Mouse (Mus musculus): ENCODE measurements around the gene Igsf8. TPM values are rescaled to one million over a fixed set of nuclear protein-coding genes. Genes with fewer than 3 reads are reported as not detected.
"Not testable (repeated sequence)": the region's sequence is repeated elsewhere in the genome, so short reads cannot be mapped to it uniquely, and the experiment has no call there.

Igsf8 gene
- total RNA-seq (2021) = 10 to 100 TPM; 13.8 to 16.3 TPM
- long read RNA-seq, experiment 1, transcript Igsf8-201 (7 exons, 2,278 nt) = major isoform, 29 of 51 reads
- long read RNA-seq, experiment 1, partial matches to known transcripts = 4 of 51 reads
- long read RNA-seq, experiment 1, other reads (novel, unspliced or antisense) = 18 of 51 reads
- long read RNA-seq, experiment 2, transcript Igsf8-201 (7 exons, 2,278 nt) = major isoform, 18 of 39 reads
- long read RNA-seq, experiment 2, partial matches to known transcripts = 4 of 39 reads
- long read RNA-seq, experiment 2, other reads (novel, unspliced or antisense) = 17 of 39 reads

- DNase-seq = no peak
- intact Hi-C loops (cut with DNase I) = no loop called here
Measured at GRCm38 (mm10) chr1:172261477-172262078, at the start of gene Igsf8. Gene Igsf8 (plus strand): TSS chr1:172261641.

- intact Hi-C loops (cut with DNase I) = loop anchor here (10.0 kb wide), 1 partner anchor 92 kb away; no protein-coding TSS in a partner anchor
Measured at GRCm38 (mm10) chr1:172212776-172213175, 48.7 kb upstream of the Igsf8 start.

GRCm38 (mm10) chr1:172213771-172214170 is 47.7 kb upstream of the Igsf8 start:
- intact Hi-C loops (cut with DNase I) = loop anchor here (10.0 kb wide), 1 partner anchor 91 kb away; no protein-coding TSS in a partner anchor
- no peak for DNase-seq

More at GRCm38 (mm10) chr1:172212776-172213175, 48.7 kb upstream of the Igsf8 start:
- DNase-seq = no peak

GRCm38 (mm10) chr1:172214748-172215147 is 46.7 kb upstream of the Igsf8 start:
- peak; percentile 67 to 81 for DNase-seq
- intact Hi-C loops (cut with DNase I) = loop anchor here (5.0 to 10.0 kb wide), 2 partner anchors 52 to 90 kb away; no protein-coding TSS in a partner anchor

DNA sequence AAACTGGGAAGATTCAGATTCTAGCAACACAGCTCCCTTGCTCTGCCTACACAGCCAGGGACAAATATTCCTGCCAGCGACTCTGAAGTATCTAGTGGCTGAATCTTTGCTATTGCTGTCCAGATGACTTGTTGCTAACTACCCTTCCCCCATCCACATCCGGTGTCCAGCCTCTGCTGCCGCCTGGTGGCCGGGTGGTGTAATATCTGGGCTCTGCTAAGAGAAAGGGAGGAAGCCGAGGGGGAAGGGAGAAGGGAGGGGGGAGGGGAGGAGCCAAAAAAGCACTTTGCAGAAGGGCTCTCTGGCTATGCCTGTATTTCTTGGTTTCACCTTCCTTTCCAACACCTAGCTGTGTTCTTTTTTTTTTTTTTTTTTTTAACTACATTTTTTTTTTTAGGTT is 44.3 kb upstream of the Igsf8 start:
- intact Hi-C loops (cut with DNase I) = loop anchor here (5.0 to 10.0 kb wide), 2 partner anchors 55 to 88 kb away; no protein-coding TSS in a partner anchor
- DNase-seq = peak; percentile 97 to 98

DNA sequence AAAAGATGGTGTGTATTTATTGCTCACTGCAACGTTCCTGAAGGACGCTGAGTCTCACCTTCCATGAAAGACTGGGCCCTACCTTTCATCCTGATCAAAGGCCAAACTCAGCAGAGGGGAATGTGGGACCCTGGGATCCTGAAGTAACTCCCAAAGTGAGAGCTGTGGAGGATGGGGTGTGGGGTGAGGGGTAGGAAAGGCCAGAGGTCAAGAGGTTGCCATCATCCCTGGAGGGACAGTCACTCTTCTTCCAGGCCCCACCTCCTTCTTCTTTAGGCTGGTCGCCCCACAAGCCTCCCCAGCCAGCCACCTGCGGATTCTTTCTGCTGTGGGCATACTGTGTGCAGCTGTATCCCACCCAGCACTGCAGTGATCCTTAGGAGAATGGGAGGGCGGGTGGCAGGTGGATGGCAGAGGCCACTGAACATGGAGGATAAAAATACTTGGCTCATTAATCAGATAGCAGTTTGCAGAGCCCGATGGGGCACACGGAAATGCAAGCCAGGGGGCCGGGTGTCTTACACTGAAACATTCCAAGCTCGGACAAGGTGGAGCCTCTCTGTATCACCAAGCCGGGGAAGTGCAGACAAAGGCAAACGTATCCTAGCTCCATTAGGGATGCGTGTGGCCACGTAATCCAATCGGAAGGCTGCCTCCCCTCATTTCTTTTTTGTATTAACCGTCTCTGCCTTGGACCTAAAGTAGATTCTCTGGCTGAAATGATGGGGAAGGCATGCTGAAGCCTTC is 43.1 kb upstream of the Igsf8 start:
- intact Hi-C loops (cut with DNase I) = loop anchor here (5.0 to 10.0 kb wide), 2 partner anchors 56 to 86 kb away; no protein-coding TSS in a partner anchor
- DNase-seq = no peak

GRCm38 (mm10) chr1:172219451-172220406 is 41.7 kb upstream of the Igsf8 start, which contains the start of gene Casq1:
Gene Casq1 (minus strand): TSS chr1:172219868.
- DNase-seq = no peak
- intact Hi-C loops (cut with DNase I) = loop anchor here (5.0 to 10.0 kb wide), 2 partner anchors 57 to 85 kb away; no protein-coding TSS in a partner anchor

DNA sequence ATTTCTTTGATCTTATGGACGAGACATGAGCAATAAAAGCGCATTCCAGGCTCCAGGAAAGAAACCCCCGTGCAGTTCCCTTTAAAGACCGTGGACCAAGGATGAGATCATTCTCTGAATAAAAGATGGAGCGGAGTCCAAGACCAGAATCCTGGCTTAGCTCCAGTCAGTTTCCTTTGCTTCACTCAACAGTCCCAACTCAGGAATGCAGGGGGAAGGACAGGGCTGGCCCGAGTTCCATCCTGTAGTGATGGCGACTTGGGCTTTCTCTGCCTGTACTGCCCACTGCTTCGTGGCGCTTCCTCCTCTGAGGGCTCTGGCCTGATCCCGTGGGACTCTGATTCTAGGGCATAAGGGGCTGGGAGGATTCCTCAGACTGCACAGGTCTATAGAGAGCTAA is 41.0 kb upstream of the Igsf8 start:
- peak; percentile 73 to 84 for DNase-seq
- intact Hi-C loops (cut with DNase I) = no loop called here

DNA sequence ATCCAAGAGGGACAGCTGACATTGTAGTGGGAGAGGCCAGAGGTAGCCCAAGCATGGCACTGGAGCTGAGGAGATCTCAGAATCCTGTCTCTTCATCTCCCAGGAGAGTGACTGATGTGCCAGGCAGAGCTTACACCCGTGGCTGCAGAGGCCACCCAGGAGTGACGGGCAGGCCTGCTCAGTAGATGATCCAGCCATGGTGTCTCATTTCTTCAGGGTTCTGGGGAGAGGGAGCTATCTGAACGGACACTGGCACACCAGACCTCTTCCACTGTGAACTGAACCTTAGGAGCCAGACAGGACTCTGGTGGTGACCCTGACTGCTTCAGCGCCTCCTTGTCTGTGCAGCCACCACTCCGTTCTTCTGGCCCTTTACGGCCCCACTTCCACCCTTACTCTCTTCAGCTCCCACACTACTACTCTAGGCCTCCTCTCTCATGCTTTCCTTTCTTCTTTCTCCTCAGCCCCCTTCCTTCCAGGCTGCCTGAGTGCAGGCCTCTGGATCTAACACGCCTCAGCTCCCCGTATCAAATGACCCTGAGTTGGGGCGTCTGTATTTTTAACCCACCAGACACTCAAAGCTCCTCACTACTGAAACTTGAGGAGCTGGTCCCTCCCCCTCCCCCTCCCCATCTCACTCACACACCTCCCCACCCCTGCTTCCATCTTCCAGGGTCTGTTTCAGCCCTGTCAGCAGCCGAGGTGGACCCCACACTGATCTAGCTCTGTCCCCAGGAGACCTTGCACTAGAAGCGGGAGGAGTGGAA is 40.0 kb upstream of the Igsf8 start:
- intact Hi-C loops (cut with DNase I) = no loop called here
- no peak for DNase-seq

- intact Hi-C loops (cut with DNase I) = no loop called here
- no peak for DNase-seq
Measured at GRCm38 (mm10) chr1:172228209-172228608, 33.2 kb upstream of the Igsf8 start.

- DNase-seq = no peak
- intact Hi-C loops (cut with DNase I) = no loop called here
Measured at GRCm38 (mm10) chr1:172229215-172229614, 32.2 kb upstream of the Igsf8 start.

DNA sequence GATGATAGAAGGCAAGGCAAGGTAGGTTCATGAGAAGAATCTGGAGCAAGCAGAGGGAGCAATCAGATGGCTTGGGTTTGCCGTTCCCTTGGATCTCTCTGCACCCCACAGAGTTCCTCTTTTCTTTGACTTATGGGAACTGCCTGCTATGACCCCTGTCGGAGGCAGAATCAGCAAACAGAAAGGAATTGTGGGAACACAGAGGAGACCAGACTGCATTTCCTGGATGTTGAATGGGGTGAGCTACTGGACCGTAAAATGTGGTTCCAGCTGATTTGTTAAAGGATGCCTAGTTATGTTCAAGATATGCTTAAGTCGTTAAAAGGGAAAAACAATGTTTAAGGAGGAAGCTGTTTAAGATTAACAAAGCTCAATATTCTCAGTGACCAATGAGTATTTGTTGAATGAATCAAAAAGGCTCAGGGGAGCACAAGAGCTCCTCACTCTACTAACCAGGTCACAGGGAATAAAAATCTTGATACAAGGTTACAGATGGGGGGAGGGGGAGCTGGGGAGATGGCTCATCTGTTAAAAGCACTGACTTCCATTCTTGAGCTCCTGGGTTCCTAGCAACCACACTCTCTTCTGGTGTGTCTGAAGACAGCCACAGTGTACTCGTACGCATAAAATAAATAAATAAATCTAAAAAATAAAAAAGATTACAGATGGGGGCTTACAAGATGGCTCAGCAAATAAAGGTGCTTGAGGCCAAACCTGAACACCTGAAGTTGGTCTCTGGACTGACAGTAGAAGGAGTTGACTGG is 20.3 kb upstream of the Igsf8 start:
- intact Hi-C loops (cut with DNase I) = no loop called here
- no peak for DNase-seq

DNA sequence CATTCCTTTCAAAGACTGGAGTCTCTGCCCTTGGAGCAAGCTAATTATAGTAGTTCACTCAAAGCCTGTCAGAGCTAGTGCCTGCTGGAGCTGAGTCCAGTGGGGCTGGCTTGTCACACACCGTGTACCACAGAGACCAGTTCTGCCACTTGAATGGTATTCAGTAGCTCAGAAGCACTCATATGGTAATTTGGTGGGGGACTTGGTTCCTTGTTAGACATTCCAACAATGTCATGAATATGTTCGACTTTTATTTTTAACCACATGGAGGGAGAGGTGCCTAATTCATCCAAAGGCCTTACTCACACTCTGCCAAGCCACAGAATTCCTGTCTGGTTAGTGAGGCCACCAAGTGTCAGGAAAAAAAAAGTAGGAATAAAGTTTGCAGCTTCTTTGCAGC is 19.0 kb upstream of the Igsf8 start:
- peak in 1 of 2 experiments; percentile 46 for DNase-seq
- intact Hi-C loops (cut with DNase I) = loop anchor here (2.0 kb wide), 1 partner anchor 18 kb away; no protein-coding TSS in a partner anchor

DNA sequence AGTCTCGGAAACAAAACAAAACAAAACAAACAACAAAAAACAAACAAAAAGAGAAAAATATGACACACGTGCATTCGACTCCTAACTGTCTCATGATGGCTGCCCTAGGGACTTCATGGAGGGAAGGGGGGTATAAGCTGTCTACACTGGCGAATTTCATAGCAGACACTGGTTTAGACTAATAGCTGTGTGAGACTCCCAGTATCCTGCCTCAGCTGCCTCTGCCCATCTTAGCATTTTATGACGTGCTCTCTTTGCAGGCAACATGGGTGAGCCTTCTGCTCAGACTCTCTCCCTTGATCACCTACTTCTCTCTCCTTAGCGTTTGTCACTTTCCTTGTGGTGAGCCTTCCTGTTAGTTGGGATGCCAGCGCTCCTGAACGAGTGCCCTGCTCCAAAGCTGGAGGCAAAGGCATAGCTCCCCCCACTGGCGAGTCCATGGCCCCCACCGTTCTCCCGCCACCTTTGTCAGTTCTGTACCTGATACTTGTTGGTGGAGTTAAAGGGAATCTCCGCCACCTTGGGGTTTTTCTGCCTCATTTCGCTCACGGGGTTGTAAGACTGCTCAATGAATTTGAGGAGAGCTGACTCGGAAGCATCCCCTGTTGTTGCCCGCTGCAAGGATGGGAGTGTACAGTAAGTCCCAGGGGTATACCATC is 17.8 kb upstream of the Igsf8 start:
- intact Hi-C loops (cut with DNase I) = loop anchor here (2.0 kb wide), 1 partner anchor 19 kb away; no protein-coding TSS in a partner anchor
- DNase-seq = peak; percentile 38 to 59

GRCm38 (mm10) chr1:172244645-172245044 is 16.8 kb upstream of the Igsf8 start:
- intact Hi-C loops (cut with DNase I) = loop anchor here (5.0 kb wide), 1 partner anchor 82 kb away; no protein-coding TSS in a partner anchor

GRCm38 (mm10) chr1:172247216-172247615 is 14.2 kb upstream of the Igsf8 start:
- DNase-seq = no peak
- intact Hi-C loops (cut with DNase I) = loop anchor here (5.0 kb wide), 1 partner anchor 85 kb away; no protein-coding TSS in a partner anchor

More at GRCm38 (mm10) chr1:172244645-172245044, 16.8 kb upstream of the Igsf8 start:
- not testable (repeated sequence) for DNase-seq

- DNase-seq = peak; percentile 39 to 63
Measured at GRCm38 (mm10) chr1:172247679-172248078, 13.8 kb upstream of the Igsf8 start.

More at GRCm38 (mm10) chr1:172247679-172248078, 13.8 kb upstream of the Igsf8 start:
- intact Hi-C loops (cut with DNase I) = loop anchor here (5.0 kb wide), 1 partner anchor 85 kb away; no protein-coding TSS in a partner anchor

All from heart, postnatal 14 days (tissue).